In the genomic region with DNA sequence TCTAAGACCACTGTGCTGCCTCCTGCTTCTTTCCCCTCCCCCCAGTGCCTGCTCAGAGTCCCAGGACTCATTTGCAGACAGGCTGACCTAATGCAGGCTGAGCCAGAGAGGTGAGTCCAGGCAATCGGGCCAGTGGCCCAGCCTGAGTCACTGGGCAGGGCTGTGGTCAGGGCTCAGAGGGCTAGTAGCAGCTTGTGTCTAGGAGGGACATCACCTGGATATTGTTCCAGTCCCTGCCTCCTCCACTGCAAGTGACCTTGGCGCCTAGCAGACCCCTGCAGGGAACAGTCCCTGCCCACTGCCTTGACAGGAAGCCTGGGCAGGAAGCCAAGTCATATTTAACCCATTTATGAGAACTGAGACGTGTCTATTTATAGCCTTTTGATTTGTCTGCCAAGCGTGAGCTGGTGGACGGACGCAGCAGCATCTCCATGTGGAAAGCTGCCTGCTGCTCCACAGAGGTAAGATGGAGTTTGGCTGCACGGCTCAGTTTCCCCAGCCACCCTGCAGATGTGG, we compare ENCODE assay signal across 7 mouse cellular contexts. TPM values are rescaled to one million over a fixed set of nuclear protein-coding genes. Genes with fewer than 3 reads are reported as not detected.
A peak's percentile ranks its signal among the peaks of the same experiment; 100 is the strongest.
DNase-seq lines count a peak whose midpoint lies in the region; ATAC-seq lines count a peak whose summit lies in the region.

No protein-coding gene starts in this region.

- no peaks in the 10 kb centered on the region for H3K27me3 ChIP-seq in embryonic facial prominence, embryonic 11.5 days (ENCODE audit: control insufficient read depth, insufficient read depth, low read length)
- no peaks in the 10 kb centered on the region for H3K27me3 ChIP-seq in stomach, embryonic 14.5 days (ENCODE audit: control insufficient read depth, insufficient read depth, low read length)

- WGBS in embryonic facial prominence, embryonic 11.5 days = 41% methylated on average over 7 of the region's 7 CpGs
- WGBS in stomach, embryonic 14.5 days = 12% methylated on average over 7 of the region's 7 CpGs

- no peaks in the 10 kb centered on the region; the same call in 1 of the 2 replicates for H3K4me1 ChIP-seq in embryonic facial prominence, embryonic 11.5 days (ENCODE audit: control insufficient read depth, insufficient read depth, low read length)
- peaks cover 11% of the 10 kb centered on the region; the same call in 1 of the 2 replicates for H3K4me1 ChIP-seq in stomach, embryonic 14.5 days (ENCODE audit: control insufficient read depth, insufficient read depth, low read length)

- no peak for ATAC-seq in embryonic facial prominence, embryonic 11.5 days (replicated peaks; ENCODE audit: insufficient number of reproducible peaks, low FRiP score, low TSS enrichment, low read depth)
- peak; percentile 86; the same call in 1 of the 2 replicates for ATAC-seq in stomach, embryonic 14.5 days (ENCODE audit: insufficient number of reproducible peaks, insufficient read depth, low FRiP score, low read depth)

- peak; percentile 73 for DNase-seq in CD4-positive, CD25-positive, alpha-beta regulatory T cell, adult 2 months (ENCODE audit: low read depth, low spot score)
- DNase-seq in T-cell, adult 2 months (ENCODE audit: low spot score) = peak; percentile 56
- peak; percentile 41 for DNase-seq in embryonic facial prominence, embryonic 11.5 days (ENCODE audit: low spot score)
- peak; percentile 90 to 91 for DNase-seq in heart, postnatal 10 days
- DNase-seq in left cerebral cortex, postnatal 4 days = peak; percentile 63
- DNase-seq in mesoderm, embryonic 11.5 days (ENCODE audit: low read depth, low spot score) = peak; percentile 39

- H3K27ac ChIP-seq in embryonic facial prominence, embryonic 11.5 days (replicated peaks; ENCODE audit: low read depth, low read length) = no peak overlapping the region
- peak overlapping the region; percentile 21; the same call in 1 of the 2 replicates for H3K27ac ChIP-seq in stomach, embryonic 14.5 days (ENCODE audit: low read length)

- H3K36me3 ChIP-seq in embryonic facial prominence, embryonic 11.5 days (replicated peaks; ENCODE audit: control insufficient read depth, insufficient read depth, low read depth, low read length) = no peaks in the 10 kb centered on the region
- no peaks in the 10 kb centered on the region for H3K36me3 ChIP-seq in stomach, embryonic 14.5 days (ENCODE audit: control insufficient read depth, insufficient read depth, low read length)

- H3K9me3 ChIP-seq in embryonic facial prominence, embryonic 11.5 days (replicated peaks; ENCODE audit: control insufficient read depth, low read length) = no peaks in the 10 kb centered on the region; the same call in 1 of the 2 replicates
- H3K9me3 ChIP-seq in stomach, embryonic 14.5 days (ENCODE audit: control insufficient read depth, low read depth, low read length) = no peaks in the 10 kb centered on the region

- intact Hi-C loops in heart, postnatal 10 days (cut with DNase I) = loop anchor here (1.0 to 5.0 kb wide), 2 partner anchors 40 to 42 kb away; partner anchors contain the start of gene Fxyd5
- intact Hi-C loops in left cerebral cortex, postnatal 4 days (cut with DNase I) = no loop called here

- H3K4me3 ChIP-seq in embryonic facial prominence, embryonic 11.5 days (ENCODE audit: low read depth, low read length) = no peak overlapping the region
- H3K4me3 ChIP-seq in stomach, embryonic 14.5 days (ENCODE audit: low read depth, low read length) = no peak overlapping the region

- H3K9ac ChIP-seq in embryonic facial prominence, embryonic 11.5 days (replicated peaks; ENCODE audit: low read length) = no peak overlapping the region
- H3K9ac ChIP-seq in stomach, embryonic 14.5 days (replicated peaks; ENCODE audit: low read depth, low read length) = no peak overlapping the region

- H3K4me2 ChIP-seq in embryonic facial prominence, embryonic 11.5 days (ENCODE audit: low read depth, low read length) = no peak overlapping the region
- H3K4me2 ChIP-seq in stomach, embryonic 14.5 days (replicated peaks; ENCODE audit: low read depth, low read length) = no peak overlapping the region

RNA-seq across cellular contexts. Expression of gene Fam187b, which starts 27.0 kb away (rescaled TPM):
- polyA plus RNA-seq in embryonic facial prominence, embryonic 11.5 days (2014; fragmentation: Nextera tagmentation; extraction: Ambion mirVana) = 1.6 and 1.8 TPM in 2 replicates
- under 1 TPM; 0.25 to 0.36 TPM for total RNA-seq in heart, postnatal 10 days (2021)
- total RNA-seq in left cerebral cortex, postnatal 4 days (2021) = under 1 TPM in 1 of 2 experiments, not detected in 1; 0.42 TPM
- 6.4 and 7.1 TPM in 2 replicates for polyA plus RNA-seq in stomach, embryonic 14.5 days (2014; fragmentation: Nextera tagmentation; extraction: Ambion mirVana)

RNA-seq across cellular contexts. Expression of gene Lsr, which starts 27.3 kb away (rescaled TPM):
- 18.9 and 20.5 TPM in 2 replicates for polyA plus RNA-seq in embryonic facial prominence, embryonic 11.5 days (2014; fragmentation: Nextera tagmentation; extraction: Ambion mirVana)
- 1 to 10 TPM; 4.1 to 4.7 TPM for total RNA-seq in heart, postnatal 10 days (2021)
- 10 to 100 TPM; 12.5 to 12.8 TPM for total RNA-seq in left cerebral cortex, postnatal 4 days (2021)
- polyA plus RNA-seq in stomach, embryonic 14.5 days (2014; fragmentation: Nextera tagmentation; extraction: Ambion mirVana) = 70.5 and 79.5 TPM in 2 replicates

RNA-seq across cellular contexts. Expression of gene Fxyd5, which starts 41.7 kb away (rescaled TPM):
- 10.3 and 12.5 TPM in 2 replicates for polyA plus RNA-seq in embryonic facial prominence, embryonic 11.5 days (2014; fragmentation: Nextera tagmentation; extraction: Ambion mirVana)
- total RNA-seq in heart, postnatal 10 days (2021) = 10 to 100 TPM; 30.4 to 33.5 TPM
- 10 to 100 TPM; 23.5 to 25.4 TPM for total RNA-seq in left cerebral cortex, postnatal 4 days (2021)
- polyA plus RNA-seq in stomach, embryonic 14.5 days (2014; fragmentation: Nextera tagmentation; extraction: Ambion mirVana) = 19.9 and 20.2 TPM in 2 replicates

RNA-seq across cellular contexts. Expression of gene Usf2, which starts 44.0 kb away (rescaled TPM):
- polyA plus RNA-seq in embryonic facial prominence, embryonic 11.5 days (2014; fragmentation: Nextera tagmentation; extraction: Ambion mirVana) = 21.9 and 25.9 TPM in 2 replicates
- total RNA-seq in heart, postnatal 10 days (2021) = 100 to 1,000 TPM in 1 of 2 experiments, 10 to 100 TPM in 1; 98.7 to 109 TPM
- 100 to 1,000 TPM in 1 of 2 experiments, 10 to 100 TPM in 1; 92.8 to 105 TPM for total RNA-seq in left cerebral cortex, postnatal 4 days (2021)
- polyA plus RNA-seq in stomach, embryonic 14.5 days (2014; fragmentation: Nextera tagmentation; extraction: Ambion mirVana) = 21.4 and 29.1 TPM in 2 replicates

RNA-seq across cellular contexts. Expression of gene Fxyd7, which starts 50.7 kb away (rescaled TPM):
- 8.7 and 11.2 TPM in 2 replicates for polyA plus RNA-seq in embryonic facial prominence, embryonic 11.5 days (2014; fragmentation: Nextera tagmentation; extraction: Ambion mirVana)
- total RNA-seq in heart, postnatal 10 days (2021) = 1 to 10 TPM; 1.3 to 1.6 TPM
- total RNA-seq in left cerebral cortex, postnatal 4 days (2021) = 100 to 1,000 TPM; 108 to 159 TPM
- 35.7 and 42.2 TPM in 2 replicates for polyA plus RNA-seq in stomach, embryonic 14.5 days (2014; fragmentation: Nextera tagmentation; extraction: Ambion mirVana)

Comparison
In these comparisons a context has a peak if more than half of its experiments do, and no peak if none do; other contexts are left out.
1. DNase-seq: peak in every context shown above with its lines; median percentile 90 in heart, postnatal 10 days; 73 in CD4-positive, CD25-positive, alpha-beta regulatory T cell, adult 2 months; 63 in left cerebral cortex, postnatal 4 days; 56 in T-cell, adult 2 months; 41 in embryonic facial prominence, embryonic 11.5 days; 39 in mesoderm, embryonic 11.5 days.